Mouse (Mus musculus): ENCODE results near the gene Rcc1. TPM values are rescaled to one million over a fixed set of nuclear protein-coding genes. Genes with fewer than 3 reads are reported as not detected.

The Rcc1 gene
- 144 and 164 TPM in 2 replicates for polyA plus RNA-seq (2016; fragmentation: Nextera tagmentation; extraction: Ambion mirVana)

DNA sequence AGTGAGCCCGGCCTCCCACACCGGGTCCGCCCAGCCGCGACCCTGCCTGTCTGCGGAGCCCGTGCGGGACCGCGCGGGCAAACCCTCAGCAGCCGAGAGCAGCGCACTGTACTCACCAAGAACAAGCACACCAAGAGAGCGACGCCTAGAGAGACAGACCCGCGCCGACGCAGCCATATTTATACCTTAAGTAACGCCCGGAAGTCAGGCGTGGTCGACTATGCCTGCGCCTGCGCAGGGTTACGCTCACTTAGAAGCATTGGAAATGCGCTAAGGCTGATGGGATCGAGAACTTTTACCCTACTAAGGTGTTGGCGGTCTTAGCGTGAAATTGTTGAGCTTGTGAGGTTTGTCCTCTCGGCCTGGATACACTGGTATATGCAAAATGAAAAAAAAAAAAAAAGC lies at the start of gene Rcc1:
TSS of gene Rcc1 (minus strand) at position 125 of the 405 bp plus-strand sequence.
- H3K9me3 ChIP-seq (replicated peaks), result no peaks in the 10 kb centered on the region
- under 1% methylated on average over 31 of the region's 31 CpGs for WGBS

DNA sequence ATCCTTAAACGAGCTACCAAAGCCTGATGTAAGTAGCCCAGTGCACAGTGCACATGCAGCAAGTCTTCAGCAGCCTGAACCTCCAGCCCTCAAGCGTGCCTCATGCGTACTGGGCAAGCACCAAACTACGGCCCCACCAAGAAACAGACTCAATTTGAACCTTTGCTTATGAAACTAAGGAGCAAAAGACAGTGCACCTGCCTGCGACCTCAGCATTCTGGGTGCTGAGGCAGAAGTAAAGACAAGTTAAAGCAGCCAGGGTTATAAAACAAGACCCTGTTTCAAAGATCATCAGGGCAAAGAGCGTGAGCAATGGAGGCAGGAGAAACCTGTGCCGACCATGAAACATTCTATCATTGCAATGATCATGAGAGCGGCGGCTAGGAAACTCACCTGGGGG lies 47.6 kb upstream of the Rcc1 start:
- no peak for DNase-seq (ENCODE audit: low spot score)
- no peak overlapping the region for H3K4me3 ChIP-seq
- H3K27ac ChIP-seq (replicated peaks), result no peak overlapping the region
- H3K4me1 ChIP-seq, result peaks cover 14% of the 10 kb centered on the region
- WGBS, result 96% methylated on average over 9 of the region's 9 CpGs
- peaks cover 10% of the 10 kb centered on the region for H3K36me3 ChIP-seq
- no peaks in the 10 kb centered on the region for H3K27me3 ChIP-seq (ENCODE audit: low read depth, poor library complexity, severe bottlenecking)
- no peaks in the 10 kb centered on the region for H3K9me3 ChIP-seq (replicated peaks)

More for the DNA sequence above, at the start of gene Rcc1:
- H3K4me1 ChIP-seq, result peaks cover 24% of the 10 kb centered on the region
- no peaks in the 10 kb centered on the region for H3K27me3 ChIP-seq (ENCODE audit: low read depth, poor library complexity, severe bottlenecking)
- H3K4me3 ChIP-seq, result peak within 1 kb of the TSS; percentile 85
- peak; percentile 91 for DNase-seq (ENCODE audit: low spot score)
- peak within 1 kb of the TSS; percentile 94 for H3K27ac ChIP-seq (replicated peaks)
- peaks cover 47% of the 10 kb centered on the region for H3K36me3 ChIP-seq

DNA sequence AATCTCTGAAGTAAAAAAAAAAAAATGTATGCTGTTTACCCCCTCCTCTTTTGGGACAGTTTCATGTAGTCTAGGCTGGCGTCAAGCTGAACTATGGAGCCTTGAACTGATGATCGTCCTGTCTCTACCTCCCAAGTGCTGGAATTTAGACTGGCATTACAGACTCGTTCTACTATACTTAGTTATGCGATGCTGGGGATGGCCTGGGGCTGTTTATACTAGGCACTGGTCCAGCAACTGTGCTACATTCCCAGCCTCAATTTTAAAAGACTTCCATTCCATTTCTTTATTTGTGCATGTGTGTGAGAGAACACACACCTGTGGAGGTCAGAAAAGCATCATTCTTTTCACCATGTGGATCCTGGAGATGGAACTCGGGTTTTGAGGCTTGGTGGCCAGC lies 45.5 kb upstream of the Rcc1 start:
- WGBS, result 92% methylated on average over 5 of the region's 5 CpGs
- Histone ChIP-seq H3K4me1 (peaks cover 14% of the 10 kb centered on the region), H3K36me3 (no peaks in the 10 kb centered on the region; the same call in none of the 2 replicates), H3K4me3 (no peak overlapping the region), H3K27ac (replicated peaks) (no peak overlapping the region), H3K27me3 (ENCODE audit: low read depth, poor library complexity, severe bottlenecking) (no peaks in the 10 kb centered on the region), H3K9me3 (replicated peaks) (no peaks in the 10 kb centered on the region)
- DNase-seq (ENCODE audit: low spot score), result no peak

DNA sequence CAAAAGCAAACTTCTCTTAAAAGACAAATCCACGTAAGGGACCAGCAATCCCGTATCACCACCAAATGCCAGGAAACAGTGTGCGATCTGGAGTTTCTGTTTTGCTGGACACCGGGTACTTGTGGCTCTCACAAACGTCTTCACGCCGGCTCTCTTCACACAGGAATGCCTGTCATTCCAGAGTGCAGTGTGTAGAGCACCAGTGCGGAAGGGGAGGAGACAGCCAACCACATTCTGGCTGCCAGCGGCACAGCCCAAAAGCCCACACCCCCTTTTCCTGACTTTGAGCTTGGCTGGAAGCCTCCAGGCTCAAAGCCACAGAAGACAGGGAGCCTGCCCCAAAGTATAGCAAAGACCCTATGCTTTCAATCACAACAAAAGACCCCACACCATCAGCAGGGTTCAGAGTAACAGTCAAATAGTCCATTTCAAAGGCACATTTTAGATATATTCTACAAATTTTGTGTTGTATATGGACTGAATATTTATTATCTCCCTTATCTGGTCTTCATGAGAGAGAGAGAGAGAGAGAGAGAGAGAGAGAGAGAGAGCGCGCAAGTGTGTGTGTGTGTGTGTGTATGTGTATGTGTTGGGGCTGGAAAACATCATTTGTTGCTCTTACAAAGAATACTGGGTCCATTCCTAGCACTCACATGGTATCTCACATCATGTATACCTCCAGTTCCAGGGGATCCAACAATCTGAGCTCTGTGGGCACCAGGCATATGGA lies 44.8 kb upstream of the Rcc1 start:
- 48% methylated on average over 11 of the region's 11 CpGs for WGBS
- H3K4me1 ChIP-seq, result peaks cover 14% of the 10 kb centered on the region
- no peak overlapping the region for H3K27ac ChIP-seq (replicated peaks)

DNA sequence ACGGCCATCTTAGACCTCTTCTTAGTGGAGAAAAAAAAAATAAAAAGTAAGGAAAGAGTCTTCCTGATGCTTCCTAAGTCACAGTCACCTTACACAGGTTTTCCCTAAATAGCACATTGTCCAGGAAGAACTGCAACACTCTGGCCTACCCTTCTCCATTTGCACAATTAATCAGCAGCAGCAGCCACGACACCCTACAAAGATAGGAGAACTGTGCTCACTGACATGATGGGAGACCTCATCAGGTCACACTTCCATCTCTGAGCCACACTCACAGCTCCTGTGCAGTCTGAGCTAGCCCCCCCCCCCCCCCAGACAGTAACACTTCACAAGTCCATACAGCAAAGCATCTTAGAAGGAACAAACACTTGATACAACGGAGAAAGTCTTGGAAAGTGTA lies 43.7 kb upstream of the Rcc1 start:
- H3K36me3 ChIP-seq, result no peaks in the 10 kb centered on the region; the same call in none of the 2 replicates
- WGBS, result 92% methylated on average over 3 of the region's 3 CpGs

More for the DNA sequence above, 44.8 kb upstream of the Rcc1 start:
- DNase-seq (ENCODE audit: low spot score), result peak; percentile 48
- no peaks in the 10 kb centered on the region for H3K27me3 ChIP-seq (ENCODE audit: low read depth, poor library complexity, severe bottlenecking)
- H3K4me3 ChIP-seq, result no peak overlapping the region
- H3K9me3 ChIP-seq (replicated peaks), result no peaks in the 10 kb centered on the region
- no peaks in the 10 kb centered on the region; the same call in none of the 2 replicates for H3K36me3 ChIP-seq

DNA sequence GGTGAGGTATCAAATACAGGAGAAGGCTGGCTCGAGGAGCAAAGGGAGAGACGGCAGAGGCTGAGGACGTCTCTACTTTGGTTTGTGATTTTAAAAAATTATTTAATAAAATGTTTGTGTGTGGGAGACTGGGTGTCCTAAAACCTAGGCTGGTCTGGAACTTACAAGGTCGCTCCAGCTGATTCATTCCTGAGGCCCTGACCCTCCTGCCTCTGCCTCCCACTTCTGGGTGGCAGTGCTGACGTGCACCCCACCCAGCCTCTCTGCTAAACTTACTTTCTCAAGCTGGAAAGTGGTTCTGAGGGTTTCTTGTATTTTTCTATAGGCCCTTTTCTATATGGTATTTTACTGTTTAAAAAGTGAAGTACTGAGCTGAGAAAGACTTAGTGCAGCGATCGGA lies 42.8 kb upstream of the Rcc1 start:
- Histone ChIP-seq H3K27me3 (ENCODE audit: low read depth, poor library complexity, severe bottlenecking) (no peaks in the 10 kb centered on the region), H3K4me3 (no peak overlapping the region), H3K36me3 (no peaks in the 10 kb centered on the region; the same call in none of the 2 replicates), H3K27ac (replicated peaks) (no peak overlapping the region), H3K9me3 (replicated peaks) (no peaks in the 10 kb centered on the region), H3K4me1 (peaks cover 14% of the 10 kb centered on the region)
- no peak for DNase-seq (ENCODE audit: low spot score)
- WGBS, result 95% methylated on average over 7 of the region's 7 CpGs

More for the DNA sequence above, 43.7 kb upstream of the Rcc1 start:
- DNase-seq (ENCODE audit: low spot score), result no peak
- peaks cover 14% of the 10 kb centered on the region for H3K4me1 ChIP-seq
- no peaks in the 10 kb centered on the region for H3K9me3 ChIP-seq (replicated peaks)
- no peak overlapping the region for H3K27ac ChIP-seq (replicated peaks)
- no peak overlapping the region for H3K4me3 ChIP-seq
- no peaks in the 10 kb centered on the region for H3K27me3 ChIP-seq (ENCODE audit: low read depth, poor library complexity, severe bottlenecking)

DNA sequence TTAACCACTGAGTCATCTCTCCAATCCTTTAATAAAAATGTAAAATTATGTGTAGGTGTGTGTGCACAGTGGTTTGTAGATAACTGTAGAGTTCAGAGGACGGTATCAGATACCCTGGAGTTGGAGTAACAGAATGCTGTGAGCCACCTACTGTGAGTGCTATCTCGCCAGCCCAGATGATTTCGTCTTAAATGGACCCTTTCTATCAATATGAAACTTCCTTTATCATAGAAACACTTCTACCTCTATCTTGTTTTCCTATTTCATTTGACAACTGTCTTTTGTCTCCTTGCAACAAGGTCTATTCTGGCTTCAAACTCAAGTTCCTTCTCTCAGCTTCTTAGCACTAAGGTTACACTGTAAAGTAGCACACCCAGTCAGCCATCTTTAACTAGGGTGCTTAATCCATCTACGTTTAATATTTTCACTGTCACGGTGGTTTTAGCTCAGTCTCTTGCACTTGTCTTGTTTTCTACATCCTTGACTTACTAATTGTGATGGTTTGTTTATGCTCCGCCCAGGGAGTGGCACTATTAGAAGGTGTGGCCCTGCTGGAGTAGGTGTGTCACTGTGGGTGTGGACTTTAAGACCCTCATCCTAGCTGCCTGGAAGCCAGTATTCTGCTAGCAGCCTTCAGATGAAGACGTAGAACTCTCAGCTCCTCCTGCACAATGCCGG lies 37.8 kb upstream of the Rcc1 start:
- 94% methylated on average over 8 of the region's 8 CpGs for WGBS
- H3K27me3 ChIP-seq (ENCODE audit: low read depth, poor library complexity, severe bottlenecking), result no peaks in the 10 kb centered on the region
- no peak for DNase-seq (ENCODE audit: low spot score)
- H3K4me3 ChIP-seq, result no peak overlapping the region
- H3K4me1 ChIP-seq, result no peaks in the 10 kb centered on the region
- peaks cover 10% of the 10 kb centered on the region for H3K36me3 ChIP-seq
- H3K9me3 ChIP-seq (replicated peaks), result no peaks in the 10 kb centered on the region
- H3K27ac ChIP-seq (replicated peaks), result no peak overlapping the region

DNA sequence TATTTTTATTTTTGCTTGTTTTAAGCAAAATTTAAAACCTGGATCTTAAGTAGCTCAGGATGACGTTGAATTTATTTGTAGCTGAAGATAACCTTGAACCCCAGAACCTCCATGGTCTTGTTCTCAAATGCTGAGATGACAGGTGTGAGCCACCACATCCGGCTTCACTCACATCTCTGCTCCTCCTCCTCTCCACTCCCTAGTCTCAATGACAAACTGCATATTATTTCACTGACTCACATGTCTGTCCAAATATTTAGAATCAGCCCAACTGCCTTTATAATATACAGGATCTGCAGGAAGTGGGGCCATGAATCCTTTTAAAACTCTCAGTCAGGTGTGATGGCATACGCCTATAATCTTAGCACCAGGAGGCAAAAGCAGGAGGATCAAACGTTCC lies 35.9 kb upstream of the Rcc1 start:
- WGBS, result 94% methylated on average over 4 of the region's 4 CpGs
- no peak overlapping the region for H3K27ac ChIP-seq (replicated peaks)
- no peak for DNase-seq (ENCODE audit: low spot score)
- H3K27me3 ChIP-seq (ENCODE audit: low read depth, poor library complexity, severe bottlenecking), result no peaks in the 10 kb centered on the region
- H3K4me1 ChIP-seq, result 0 out of 2 replicates have a peak, but pooled peaks cover 2% of the 10 kb centered on the region
- H3K36me3 ChIP-seq, result peaks cover 25% of the 10 kb centered on the region
- no peak overlapping the region for H3K4me3 ChIP-seq
- no peaks in the 10 kb centered on the region for H3K9me3 ChIP-seq (replicated peaks)

DNA sequence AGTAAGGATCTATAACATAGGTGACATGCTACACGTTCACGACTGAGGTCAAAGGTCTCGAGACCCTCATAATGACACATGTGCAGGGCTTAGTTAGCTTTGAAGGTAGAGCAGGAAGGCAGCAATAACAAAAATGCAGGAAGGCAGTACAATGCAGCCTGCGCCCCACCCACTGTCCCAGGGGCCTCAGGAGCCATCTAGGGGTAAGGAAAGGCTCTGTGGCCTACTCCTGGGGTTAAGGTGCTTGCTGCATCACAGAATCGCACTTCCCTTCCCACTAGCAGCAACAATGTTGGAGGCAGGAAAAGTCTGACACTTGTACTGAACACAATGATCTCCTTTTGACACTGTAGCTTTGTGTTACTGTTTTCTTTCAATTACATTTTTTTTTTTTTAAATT lies 34.2 kb upstream of the Rcc1 start:
- Histone ChIP-seq H3K27me3 (ENCODE audit: low read depth, poor library complexity, severe bottlenecking) (no peaks in the 10 kb centered on the region), H3K36me3 (peaks cover 38% of the 10 kb centered on the region), H3K27ac (replicated peaks) (no peak overlapping the region), H3K4me1 (0 out of 2 replicates have a peak, but pooled peaks cover 2% of the 10 kb centered on the region), H3K9me3 (replicated peaks) (no peaks in the 10 kb centered on the region), H3K4me3 (no peak overlapping the region)
- no peak for DNase-seq (ENCODE audit: low spot score)
- WGBS, result 85% methylated on average over 5 of the region's 5 CpGs

DNA sequence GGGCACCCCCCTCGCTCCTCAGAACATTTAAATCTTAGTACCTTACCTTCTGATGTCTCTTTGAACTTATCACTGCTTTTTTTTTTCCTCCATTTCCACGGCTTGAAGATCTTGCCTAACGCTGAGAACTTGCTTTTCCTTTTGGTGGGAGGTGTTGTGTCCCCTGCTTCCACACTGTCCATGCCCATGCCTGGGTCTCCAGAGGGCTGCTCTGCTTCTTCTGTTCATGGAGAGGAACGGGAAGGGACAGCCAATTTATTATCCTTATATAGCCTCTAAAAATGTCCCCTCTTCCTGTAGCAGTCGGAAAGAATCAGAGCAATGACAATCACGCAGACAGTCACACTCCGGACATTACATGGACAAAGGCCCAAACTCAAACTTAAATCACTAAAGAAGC lies 33.4 kb upstream of the Rcc1 start:
- Histone ChIP-seq H3K27ac (replicated peaks) (no peak overlapping the region), H3K27me3 (ENCODE audit: low read depth, poor library complexity, severe bottlenecking) (no peaks in the 10 kb centered on the region), H3K4me3 (no peak overlapping the region), H3K4me1 (0 out of 2 replicates have a peak, but pooled peaks cover 2% of the 10 kb centered on the region), H3K9me3 (replicated peaks) (no peaks in the 10 kb centered on the region), H3K36me3 (peaks cover 46% of the 10 kb centered on the region)
- DNase-seq (ENCODE audit: low spot score), result no peak
- 92% methylated on average over 7 of the region's 7 CpGs for WGBS

DNA sequence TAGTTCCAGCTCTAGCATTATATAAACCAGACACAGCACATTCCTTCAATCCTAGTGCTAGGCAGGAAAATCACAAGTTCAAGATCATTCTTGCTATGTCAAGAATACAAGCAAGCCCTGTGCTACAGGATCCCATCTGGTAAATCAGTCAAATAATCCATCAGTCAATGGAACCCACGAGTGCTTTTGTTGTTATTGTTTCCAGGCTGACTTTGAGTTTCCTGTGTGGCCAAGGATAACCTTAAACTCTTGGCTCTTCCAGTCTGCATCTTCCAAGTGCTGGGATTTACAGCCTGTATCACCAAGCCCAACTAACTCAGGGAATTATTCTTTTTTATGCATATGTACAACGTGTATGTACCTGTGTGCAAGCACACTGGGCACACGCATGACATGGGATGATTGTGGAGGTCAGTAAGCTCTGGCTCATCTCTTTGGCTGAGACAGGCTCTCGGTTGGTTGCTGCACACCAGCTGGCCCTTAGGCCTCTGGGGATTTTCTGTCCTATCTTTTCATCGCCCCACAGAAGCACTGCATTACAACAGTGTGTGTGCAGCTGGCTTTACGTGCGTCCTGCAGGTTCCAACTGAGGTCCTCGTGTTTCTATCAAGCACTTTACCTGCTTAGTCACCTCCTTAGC lies 32.5 kb upstream of the Rcc1 start:
- WGBS, result 85% methylated on average over 8 of the region's 8 CpGs
- DNase-seq (ENCODE audit: low spot score), result no peak
- Histone ChIP-seq H3K27ac (replicated peaks) (no peak overlapping the region), H3K9me3 (replicated peaks) (no peaks in the 10 kb centered on the region), H3K27me3 (ENCODE audit: low read depth, poor library complexity, severe bottlenecking) (no peaks in the 10 kb centered on the region), H3K4me1 (0 out of 2 replicates have a peak, but pooled peaks cover 2% of the 10 kb centered on the region), H3K4me3 (no peak overlapping the region), H3K36me3 (peaks cover 54% of the 10 kb centered on the region)

DNA sequence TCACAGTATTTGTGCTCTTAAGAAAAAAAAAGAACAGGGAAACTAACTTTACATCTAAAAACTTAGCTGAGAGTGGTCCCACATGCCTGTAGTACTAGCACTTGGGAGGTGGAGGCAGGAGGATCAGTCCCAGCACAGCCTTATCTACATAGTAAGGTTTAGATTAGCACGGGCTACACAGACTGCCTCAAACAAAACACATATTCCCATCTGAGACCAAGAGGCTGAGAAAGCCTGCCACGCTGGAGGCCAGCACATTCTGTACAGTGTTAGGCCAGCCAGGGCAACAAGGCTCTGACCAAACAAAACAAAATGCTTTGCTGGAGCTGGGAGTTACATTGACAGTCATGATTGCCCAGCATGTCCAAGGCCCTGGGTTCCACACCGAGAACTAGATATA lies 30.1 kb upstream of the Rcc1 start:
- H3K4me1 ChIP-seq, result 0 out of 2 replicates have a peak, but pooled peaks cover 2% of the 10 kb centered on the region
- no peak for DNase-seq (ENCODE audit: low spot score)
- peaks cover 70% of the 10 kb centered on the region for H3K36me3 ChIP-seq
- no peaks in the 10 kb centered on the region for H3K27me3 ChIP-seq (ENCODE audit: low read depth, poor library complexity, severe bottlenecking)
- no peaks in the 10 kb centered on the region for H3K9me3 ChIP-seq (replicated peaks)
- no peak overlapping the region for H3K4me3 ChIP-seq
- WGBS, result 93% methylated on average over 3 of the region's 3 CpGs
- H3K27ac ChIP-seq (replicated peaks), result no peak overlapping the region
